Mouse (Mus musculus): ENCODE measurements at regions not wholly inside any gene's neighbourhood (a gene's known extent, or its start where the extent isn't known, plus 50 kb on each side); places are given as distances from the start of the nearest gene placed in this dataset.
A peak's percentile ranks its signal among the peaks of the same experiment; 100 is the strongest.
"Not testable (repeated sequence)": the region's sequence is repeated elsewhere in the genome, so short reads cannot be mapped to it uniquely, and the experiment has no call there.

GRCm38 (mm10) chr2:71597956-71598355, 51.4 kb upstream of the Dlx2 start:
- TF ChIP-seq ZC3H11A (IDR thresholded peaks at IDR 0.05; ENCODE audit: borderline replicate concordance, low read depth, low read length) = no peak
- no peak for TF ChIP-seq MAFK (IDR thresholded peaks at IDR 0.05; ENCODE audit: insufficient read depth, low read depth, low read length)
- TF ChIP-seq ZNF384 (IDR thresholded peaks at IDR 0.05; ENCODE audit: low read depth, low read length) = no peak
- TF ChIP-seq HCFC1 (IDR thresholded peaks at IDR 0.05; ENCODE audit: borderline replicate concordance, insufficient read depth, low read length) = no peak
- no peak for TF ChIP-seq CHD2 (IDR thresholded peaks at IDR 0.05; ENCODE audit: low read depth, low read length)
- H3K9me3 ChIP-seq (ENCODE audit: control insufficient read depth, insufficient read depth, low read depth, low read length) = no peaks in the 10 kb centered on the region
- no peak overlapping the region for H3K4me3 ChIP-seq (ENCODE audit: insufficient read depth in 1 of 2, low read depth in 1 of 2, low read length in 2 of 2, poor library complexity in 1 of 2, severe bottlenecking in 1 of 2)
- no peak for DNase-seq (ENCODE audit: low read depth, low spot score)
- H3K9ac ChIP-seq (ENCODE audit: insufficient read depth, low read depth, low read length, poor library complexity, severe bottlenecking) = no peak overlapping the region
- no peaks in the 10 kb centered on the region for H3K36me3 ChIP-seq (ENCODE audit: control insufficient read depth, insufficient read depth, low read length, poor library complexity, severe bottlenecking)
- H3K27ac ChIP-seq (ENCODE audit: insufficient read depth, low read depth, low read length, poor library complexity, severe bottlenecking) = no peak overlapping the region
- in situ Hi-C loops (cut with MboI; ENCODE audit: low sequenced_read_pairs in 2 of 2, unreplicated experiment in 2 of 2) = loop anchor here (5.0 to 25.0 kb wide), 2 partner anchors 219 to 364 kb away; no protein-coding TSS in a partner anchor
- 0 out of 4 replicates have a peak, but pooled peaks cover 2% of the 10 kb centered on the region in 2 experiments for H3K4me1 ChIP-seq (ENCODE audit: control insufficient read depth in 2 of 2, insufficient read depth in 2 of 2, low read length in 2 of 2, poor library complexity in 1 of 2)

- Histone ChIP-seq H3K4me3 (ENCODE audit: insufficient read depth in 1 of 2, low read depth in 1 of 2, low read length in 2 of 2, poor library complexity in 1 of 2, severe bottlenecking in 1 of 2) (no peak overlapping the region), H3K4me1 (ENCODE audit: control insufficient read depth in 2 of 2, insufficient read depth in 2 of 2, low read length in 2 of 2, poor library complexity in 1 of 2) (0 out of 4 replicates have a peak, but pooled peaks cover 2% of the 10 kb centered on the region in 2 experiments), H3K36me3 (ENCODE audit: control insufficient read depth, insufficient read depth, low read length, poor library complexity, severe bottlenecking) (no peaks in the 10 kb centered on the region), H3K9ac (ENCODE audit: insufficient read depth, low read depth, low read length, poor library complexity, severe bottlenecking) (no peak overlapping the region), H3K9me3 (ENCODE audit: control insufficient read depth, insufficient read depth, low read depth, low read length) (no peaks in the 10 kb centered on the region), H3K27ac (ENCODE audit: insufficient read depth, low read depth, low read length, poor library complexity, severe bottlenecking) (no peak overlapping the region)
- in situ Hi-C loops (cut with MboI; ENCODE audit: low sequenced_read_pairs in 2 of 2, unreplicated experiment in 2 of 2) = loop anchor here (5.0 to 25.0 kb wide), 2 partner anchors 219 to 364 kb away; no protein-coding TSS in a partner anchor
- TF ChIP-seq HCFC1 (IDR thresholded peaks at IDR 0.05; ENCODE audit: borderline replicate concordance, insufficient read depth, low read length) (no peak), CHD2 (IDR thresholded peaks at IDR 0.05; ENCODE audit: low read depth, low read length) (no peak), ZC3H11A (IDR thresholded peaks at IDR 0.05; ENCODE audit: borderline replicate concordance, low read depth, low read length) (no peak), MAFK (IDR thresholded peaks at IDR 0.05; ENCODE audit: insufficient read depth, low read depth, low read length) (no peak), ZNF384 (IDR thresholded peaks at IDR 0.05; ENCODE audit: low read depth, low read length) (no peak)
- DNase-seq (ENCODE audit: low read depth, low spot score) = no peak
Observed at GRCm38 (mm10) chr2:71598368-71598767, 51.8 kb upstream of the Dlx2 start.

- no peak for TF ChIP-seq MAFK (IDR thresholded peaks at IDR 0.05; ENCODE audit: insufficient read depth, low read depth, low read length)
- peak; percentile 100 for TF ChIP-seq ZC3H11A (IDR thresholded peaks at IDR 0.05; ENCODE audit: borderline replicate concordance, low read depth, low read length)
- H3K36me3 ChIP-seq (ENCODE audit: control insufficient read depth, insufficient read depth, low read length, poor library complexity, severe bottlenecking) = no peaks in the 10 kb centered on the region
- 0 out of 4 replicates have a peak, but pooled peaks cover 2% of the 10 kb centered on the region in 2 experiments for H3K4me1 ChIP-seq (ENCODE audit: control insufficient read depth in 2 of 2, insufficient read depth in 2 of 2, low read length in 2 of 2, poor library complexity in 1 of 2)
- in situ Hi-C loops (cut with MboI; ENCODE audit: low sequenced_read_pairs in 2 of 2, unreplicated experiment in 2 of 2) = loop anchor here (5.0 to 25.0 kb wide), 2 partner anchors 219 to 364 kb away; no protein-coding TSS in a partner anchor
- no peaks in the 10 kb centered on the region for H3K9me3 ChIP-seq (ENCODE audit: control insufficient read depth, insufficient read depth, low read depth, low read length)
- H3K9ac ChIP-seq (ENCODE audit: insufficient read depth, low read depth, low read length, poor library complexity, severe bottlenecking) = no peak overlapping the region
- no peak overlapping the region for H3K27ac ChIP-seq (ENCODE audit: insufficient read depth, low read depth, low read length, poor library complexity, severe bottlenecking)
- no peak overlapping the region for H3K4me3 ChIP-seq (ENCODE audit: insufficient read depth in 1 of 2, low read depth in 1 of 2, low read length in 2 of 2, poor library complexity in 1 of 2, severe bottlenecking in 1 of 2)
- peak; percentile 91 for DNase-seq (ENCODE audit: low read depth, low spot score)
Observed at GRCm38 (mm10) chr2:71598778-71599177, 52.2 kb upstream of the Dlx2 start.

GRCm38 (mm10) chr2:71600213-71600612, 53.7 kb upstream of the Dlx2 start:
- in situ Hi-C loops (cut with MboI; ENCODE audit: low sequenced_read_pairs in 2 of 2, unreplicated experiment in 2 of 2) = no loop called here
- DNase-seq (ENCODE audit: low read depth, low spot score) = no peak
- TF ChIP-seq CHD2 (IDR thresholded peaks at IDR 0.05; ENCODE audit: low read depth, low read length) = no peak
- TF ChIP-seq HCFC1 (IDR thresholded peaks at IDR 0.05; ENCODE audit: borderline replicate concordance, insufficient read depth, low read length) = no peak
- no peak for TF ChIP-seq ZC3H11A (IDR thresholded peaks at IDR 0.05; ENCODE audit: borderline replicate concordance, low read depth, low read length)
- TF ChIP-seq MAFK (IDR thresholded peaks at IDR 0.05; ENCODE audit: insufficient read depth, low read depth, low read length) = no peak
- no peak for TF ChIP-seq ZNF384 (IDR thresholded peaks at IDR 0.05; ENCODE audit: low read depth, low read length)

GRCm38 (mm10) chr2:71600999-71601398, 54.4 kb upstream of the Dlx2 start:
- TF ChIP-seq HCFC1 (IDR thresholded peaks at IDR 0.05; ENCODE audit: borderline replicate concordance, insufficient read depth, low read length) = no peak
- TF ChIP-seq ZC3H11A (IDR thresholded peaks at IDR 0.05; ENCODE audit: borderline replicate concordance, low read depth, low read length) = no peak
- TF ChIP-seq ZNF384 (IDR thresholded peaks at IDR 0.05; ENCODE audit: low read depth, low read length) = no peak
- TF ChIP-seq CHD2 (IDR thresholded peaks at IDR 0.05; ENCODE audit: low read depth, low read length) = no peak
- TF ChIP-seq MAFK (IDR thresholded peaks at IDR 0.05; ENCODE audit: insufficient read depth, low read depth, low read length) = no peak
- H3K4me3 ChIP-seq (ENCODE audit: insufficient read depth in 1 of 2, low read depth in 1 of 2, low read length in 2 of 2, poor library complexity in 1 of 2, severe bottlenecking in 1 of 2) = no peak overlapping the region
- H3K9ac ChIP-seq (ENCODE audit: insufficient read depth, low read depth, low read length, poor library complexity, severe bottlenecking) = no peak overlapping the region
- no peak overlapping the region for H3K27ac ChIP-seq (ENCODE audit: insufficient read depth, low read depth, low read length, poor library complexity, severe bottlenecking)
- H3K4me1 ChIP-seq (ENCODE audit: control insufficient read depth in 2 of 2, insufficient read depth in 2 of 2, low read length in 2 of 2, poor library complexity in 1 of 2) = 0 out of 4 replicates have a peak, but pooled peaks cover 2% of the 10 kb centered on the region in 2 experiments
- H3K9me3 ChIP-seq (ENCODE audit: control insufficient read depth, insufficient read depth, low read depth, low read length) = no peaks in the 10 kb centered on the region
- DNase-seq (ENCODE audit: low read depth, low spot score) = no peak
- H3K36me3 ChIP-seq (ENCODE audit: control insufficient read depth, insufficient read depth, low read length, poor library complexity, severe bottlenecking) = no peaks in the 10 kb centered on the region
- in situ Hi-C loops (cut with MboI; ENCODE audit: low sequenced_read_pairs in 2 of 2, unreplicated experiment in 2 of 2) = no loop called here

More at GRCm38 (mm10) chr2:71600213-71600612, 53.7 kb upstream of the Dlx2 start:
- Histone ChIP-seq H3K4me3 (ENCODE audit: insufficient read depth in 1 of 2, low read depth in 1 of 2, low read length in 2 of 2, poor library complexity in 1 of 2, severe bottlenecking in 1 of 2) (no peak overlapping the region), H3K4me1 (ENCODE audit: control insufficient read depth in 2 of 2, insufficient read depth in 2 of 2, low read length in 2 of 2, poor library complexity in 1 of 2) (0 out of 4 replicates have a peak, but pooled peaks cover 2% of the 10 kb centered on the region in 2 experiments), H3K27ac (ENCODE audit: insufficient read depth, low read depth, low read length, poor library complexity, severe bottlenecking) (no peak overlapping the region), H3K9me3 (ENCODE audit: control insufficient read depth, insufficient read depth, low read depth, low read length) (no peaks in the 10 kb centered on the region), H3K36me3 (ENCODE audit: control insufficient read depth, insufficient read depth, low read length, poor library complexity, severe bottlenecking) (no peaks in the 10 kb centered on the region), H3K9ac (ENCODE audit: insufficient read depth, low read depth, low read length, poor library complexity, severe bottlenecking) (no peak overlapping the region)

- H3K36me3 ChIP-seq (ENCODE audit: control insufficient read depth, insufficient read depth, low read length, poor library complexity, severe bottlenecking); H3K27ac ChIP-seq (ENCODE audit: insufficient read depth, low read depth, low read length, poor library complexity, severe bottlenecking); H3K9me3 ChIP-seq (ENCODE audit: control insufficient read depth, insufficient read depth, low read depth, low read length); H3K4me3 ChIP-seq (ENCODE audit: insufficient read depth in 1 of 2, low read depth in 1 of 2, low read length in 2 of 2, poor library complexity in 1 of 2, severe bottlenecking in 1 of 2); H3K9ac ChIP-seq (ENCODE audit: insufficient read depth, low read depth, low read length, poor library complexity, severe bottlenecking); in situ Hi-C loops (cut with MboI; ENCODE audit: low sequenced_read_pairs in 2 of 2, unreplicated experiment in 2 of 2); H3K4me1 ChIP-seq (ENCODE audit: control insufficient read depth in 2 of 2, insufficient read depth in 2 of 2, low read length in 2 of 2, poor library complexity in 1 of 2); DNase-seq (ENCODE audit: low read depth, low spot score): not testable (repeated sequence)
Observed at GRCm38 (mm10) chr2:71603796-71604195, 57.2 kb upstream of the Dlx2 start.

Data from ES-E14 (cell line).